Mouse (Mus musculus): ENCODE data around the gene Myo9b. TPM values are rescaled to one million over a fixed set of nuclear protein-coding genes. Genes with fewer than 3 reads are reported as not detected.

Gene Myo9b
- total RNA-seq, 2 experiments from 2014 or later: 17.6 to 25.9 TPM

- no peak for DNase-seq
Observed at GRCm38 (mm10) chr8:71367529-71368176, 95.1 kb downstream of the Myo9b start.

- DNase-seq: no peak
Observed at GRCm38 (mm10) chr8:71368366-71368765, 95.9 kb downstream of the Myo9b start.

- DNase-seq: no peak
Observed at GRCm38 (mm10) chr8:71369040-71369718, 96.7 kb downstream of the Myo9b start.

GRCm38 (mm10) chr8:71370711-71371235, 98.3 kb downstream of the Myo9b start:
- DNase-seq: no peak

GRCm38 (mm10) chr8:71371236-71371848, 98.8 kb downstream of the Myo9b start, which contains the start of gene Ocel1:
Gene Ocel1 (plus strand): TSS chr8:71371298.
- DNase-seq: peak; percentile 93

- no peak for DNase-seq
Observed at GRCm38 (mm10) chr8:71372427-71372826, 99.9 kb downstream of the Myo9b start.

- no peak for DNase-seq
Observed at GRCm38 (mm10) chr8:71373000-71373399, 100.5 kb downstream of the Myo9b start.

GRCm38 (mm10) chr8:71374616-71375206, 102.2 kb downstream of the Myo9b start:
- DNase-seq: no peak

GRCm38 (mm10) chr8:71375581-71376422, 103.3 kb downstream of the Myo9b start:
- DNase-seq: peak; percentile 55

- DNase-seq: no peak
Observed at GRCm38 (mm10) chr8:71376423-71377030, 104.0 kb downstream of the Myo9b start.

GRCm38 (mm10) chr8:71379008-71379407, 106.5 kb downstream of the Myo9b start:
- DNase-seq: no peak

GRCm38 (mm10) chr8:71379512-71380075, 107.1 kb downstream of the Myo9b start:
- DNase-seq: no peak

- no peak for DNase-seq
Observed at GRCm38 (mm10) chr8:71380178-71381171, 108.0 kb downstream of the Myo9b start.

GRCm38 (mm10) chr8:71381421-71381970, 109.0 kb downstream of the Myo9b start, which contains the start of gene Nr2f6:
Gene Nr2f6 (minus strand): TSS chr8:71381960.
- DNase-seq: peak; percentile 77

GRCm38 (mm10) chr8:71381971-71382961, 109.8 kb downstream of the Myo9b start:
- DNase-seq: peak; percentile 88

- no peak for DNase-seq
Observed at GRCm38 (mm10) chr8:71383396-71383795, 110.9 kb downstream of the Myo9b start.

- DNase-seq: no peak
Observed at GRCm38 (mm10) chr8:71383860-71384259, 111.3 kb downstream of the Myo9b start.
